Mouse (Mus musculus): ENCODE results near the gene Hes5.

The Hes5 gene

DNA sequence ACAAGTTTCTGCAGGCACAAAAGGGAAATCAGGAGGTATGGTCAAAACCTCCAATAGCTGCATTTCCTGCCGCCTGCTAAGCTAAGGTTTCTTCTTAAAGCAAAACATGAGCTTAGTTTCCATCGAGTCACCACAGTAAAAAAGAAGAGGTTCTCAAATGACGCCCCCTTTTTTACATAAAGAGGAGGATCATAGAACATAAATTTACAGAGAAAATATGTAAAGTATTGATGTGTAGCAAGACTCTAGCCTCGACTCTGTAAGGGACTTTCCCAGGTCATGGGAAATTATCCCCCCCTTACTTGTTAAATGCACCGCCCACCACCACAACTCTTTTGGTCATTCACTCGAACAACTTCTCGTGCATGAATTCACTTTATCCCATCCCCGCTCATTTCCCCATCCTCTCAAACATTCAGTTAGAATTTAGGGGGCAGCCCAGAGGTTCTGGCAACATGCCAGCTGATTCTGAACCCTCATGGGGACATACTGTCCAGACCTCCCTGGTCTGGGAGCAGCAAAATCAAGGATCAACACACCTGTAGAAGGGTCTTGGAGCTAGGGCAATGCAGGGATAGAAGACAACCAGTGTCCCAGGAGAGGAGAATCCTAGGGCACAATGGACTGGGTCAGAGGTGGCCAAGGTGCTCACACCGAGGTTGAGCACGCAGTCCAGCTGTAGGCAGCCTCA is 17.9 kb upstream of the Hes5 start:
- DNase-seq (ENCODE audit: low spot score), result no peak

DNA sequence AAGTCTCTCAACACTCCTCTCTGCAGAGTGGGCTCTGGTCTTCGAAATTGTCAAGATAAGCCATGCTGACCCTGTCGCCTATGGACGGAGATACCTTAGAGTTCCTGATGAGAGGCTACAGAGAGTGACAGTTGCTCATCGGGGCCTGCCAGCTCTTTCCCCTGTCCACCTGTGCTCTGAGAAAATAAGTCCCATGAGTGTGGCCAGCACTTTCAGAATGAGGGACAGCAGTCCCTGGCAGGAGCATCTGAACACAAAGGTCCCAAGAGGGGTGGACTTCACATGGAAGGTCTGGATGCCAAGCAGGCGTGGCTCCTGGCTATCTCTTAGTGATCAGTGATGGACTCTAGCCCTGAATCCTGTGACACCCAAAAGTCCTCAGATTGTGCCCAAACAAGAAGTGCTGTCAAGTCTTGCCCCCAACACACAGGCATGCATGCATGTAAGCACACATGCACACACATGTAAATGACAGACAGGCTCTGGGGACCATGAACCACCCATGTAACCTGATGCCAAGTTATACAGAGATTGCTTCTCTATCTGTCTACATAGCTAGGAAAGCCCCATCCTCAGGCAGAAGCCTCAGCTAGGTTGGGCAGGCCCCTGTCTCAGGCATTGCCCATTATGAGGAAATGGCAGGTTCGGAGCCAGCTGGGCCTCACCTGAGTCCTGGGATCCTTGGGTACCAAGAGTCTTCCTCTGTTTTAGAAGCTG is 17.2 kb upstream of the Hes5 start:
- DNase-seq (ENCODE audit: low spot score), result no peak

DNA sequence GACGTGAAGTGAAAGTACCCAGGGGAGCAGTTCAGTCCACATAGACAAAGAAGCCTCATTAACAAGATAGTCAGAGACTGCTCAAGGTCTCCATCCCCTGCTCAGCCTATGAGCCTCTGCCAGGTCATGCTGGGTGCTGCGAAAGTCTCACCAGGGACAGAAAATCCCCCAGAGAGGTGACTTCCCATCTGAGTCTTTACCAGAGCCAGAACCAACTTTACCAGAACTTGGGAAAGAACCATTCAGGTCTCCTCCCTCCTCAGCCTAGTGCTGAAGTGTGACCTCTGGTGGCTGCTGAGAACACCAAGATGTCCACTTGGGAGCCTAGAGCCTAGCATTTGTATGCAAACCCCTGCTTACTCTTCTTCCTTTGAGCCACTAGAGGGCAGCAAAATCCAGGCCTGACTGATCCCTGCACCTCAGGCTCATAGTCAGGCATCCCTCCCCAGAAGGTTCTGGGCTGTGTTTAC is 16.6 kb upstream of the Hes5 start:
- peak; percentile 70 for DNase-seq (ENCODE audit: low spot score)

DNA sequence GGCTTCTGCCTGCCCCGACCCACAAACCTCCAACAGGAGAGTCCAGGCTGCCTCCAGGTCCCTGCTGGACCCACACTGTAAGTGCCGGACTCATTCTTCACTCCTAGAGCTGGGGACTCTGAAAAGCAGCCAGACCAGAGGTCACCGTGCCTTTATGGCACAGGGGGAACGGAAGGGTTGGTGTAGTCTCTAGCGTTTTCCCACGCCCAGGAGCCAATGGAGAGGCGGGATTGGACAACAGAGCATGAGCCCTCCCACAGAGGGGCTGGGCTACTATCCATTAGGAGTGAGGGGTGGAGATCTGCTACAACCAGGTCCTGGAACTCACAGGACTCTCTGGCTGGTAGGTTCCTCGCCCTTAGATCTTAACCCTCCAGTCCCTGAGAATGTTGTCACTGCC is 14.4 kb upstream of the Hes5 start:
- DNase-seq (ENCODE audit: low spot score), result peak; percentile 77

DNA sequence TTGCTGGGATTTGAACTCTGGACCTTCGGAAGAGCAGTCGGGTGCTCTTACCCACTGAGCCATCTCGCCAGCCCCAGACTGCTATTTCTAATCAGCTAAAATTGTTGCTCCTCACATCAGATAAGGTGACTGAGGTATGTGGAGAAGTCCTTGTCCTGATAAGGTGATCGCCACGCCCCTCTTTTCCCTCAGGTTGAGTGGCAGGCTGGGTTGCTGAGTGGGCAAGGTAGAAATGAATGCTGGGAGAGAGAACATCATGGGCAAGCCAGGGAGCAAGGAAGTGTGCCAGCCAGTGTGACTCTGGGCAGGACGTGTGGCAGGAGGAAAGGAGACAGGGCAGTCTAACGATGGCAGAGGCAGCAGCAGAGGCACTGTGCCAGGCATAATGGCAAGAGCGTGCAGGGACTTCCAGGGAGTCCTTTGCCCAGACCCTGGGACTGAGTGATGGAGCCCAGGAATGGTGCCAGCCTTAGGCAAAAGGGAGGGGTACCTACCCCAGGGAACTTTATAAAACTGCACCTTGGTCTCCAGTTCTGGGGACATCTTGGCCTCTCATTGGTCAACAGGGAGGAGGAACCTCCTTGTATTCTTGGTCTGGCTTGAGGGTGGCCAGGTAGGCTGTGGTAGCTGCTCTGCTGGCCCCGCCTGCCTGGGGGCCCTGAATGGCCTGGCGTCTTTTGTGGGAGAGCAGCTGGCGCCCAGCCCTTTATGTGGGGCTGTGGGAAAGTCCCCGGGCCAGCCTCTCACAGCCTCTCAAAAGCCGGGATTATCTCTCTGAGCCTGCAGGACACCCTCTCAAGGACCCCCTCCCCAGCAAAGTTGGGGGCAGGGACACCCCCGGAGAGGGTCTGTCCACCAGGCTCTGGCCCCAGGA is 12.4 kb upstream of the Hes5 start:
- DNase-seq (ENCODE audit: low spot score), result no peak

DNA sequence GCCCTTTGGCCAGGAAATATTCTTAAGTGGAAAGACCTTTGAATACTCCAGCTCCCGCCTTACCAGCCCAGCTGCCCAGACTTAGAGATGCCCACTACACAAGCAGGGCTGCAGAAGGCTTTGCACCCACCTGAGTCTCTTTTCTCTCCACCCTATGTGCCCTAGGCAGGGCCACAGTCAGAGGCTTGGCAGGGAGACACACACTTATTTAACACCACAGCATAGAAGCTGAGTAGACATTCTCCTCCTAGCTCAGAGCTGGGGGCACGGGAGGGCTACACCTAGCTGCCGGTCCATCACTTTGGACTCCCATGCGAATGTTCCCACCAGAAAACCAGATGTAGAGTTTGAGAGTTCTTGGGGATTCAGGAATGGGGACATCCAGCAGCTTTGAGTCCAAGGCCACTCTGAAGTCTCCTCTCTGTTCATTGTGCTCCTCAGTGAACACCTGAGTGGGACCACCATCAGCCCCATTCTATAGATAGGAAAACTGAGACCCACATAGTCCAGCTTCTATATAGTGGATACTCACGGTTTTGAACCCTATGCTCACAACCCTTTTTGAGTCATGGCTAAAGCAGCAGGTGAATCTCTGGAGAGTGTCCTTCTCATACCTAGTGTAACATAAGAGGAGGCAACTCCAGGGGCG is 11.7 kb upstream of the Hes5 start:
- no peak for DNase-seq (ENCODE audit: low spot score)

DNA sequence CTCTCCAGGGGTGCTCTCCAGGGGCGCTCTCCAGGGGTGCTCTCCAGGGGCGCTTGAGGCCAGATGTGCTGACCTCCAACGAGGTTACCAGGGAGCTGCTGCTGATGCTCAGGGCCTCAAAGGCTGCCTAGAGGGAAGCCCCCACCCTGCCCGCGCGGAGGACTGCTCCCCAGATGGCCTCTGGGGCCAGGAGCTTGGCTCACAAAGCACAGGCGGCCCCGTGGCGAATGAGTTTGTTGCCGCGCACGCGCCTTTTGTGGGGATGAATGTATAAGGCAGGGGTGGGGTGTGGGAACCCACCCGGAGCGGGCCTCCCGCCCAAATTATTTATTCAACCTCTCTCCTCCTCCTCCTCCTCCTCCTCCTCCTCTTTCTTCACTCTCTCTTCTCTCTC is 11.1 kb upstream of the Hes5 start:
- DNase-seq (ENCODE audit: low spot score), result no peak

DNA sequence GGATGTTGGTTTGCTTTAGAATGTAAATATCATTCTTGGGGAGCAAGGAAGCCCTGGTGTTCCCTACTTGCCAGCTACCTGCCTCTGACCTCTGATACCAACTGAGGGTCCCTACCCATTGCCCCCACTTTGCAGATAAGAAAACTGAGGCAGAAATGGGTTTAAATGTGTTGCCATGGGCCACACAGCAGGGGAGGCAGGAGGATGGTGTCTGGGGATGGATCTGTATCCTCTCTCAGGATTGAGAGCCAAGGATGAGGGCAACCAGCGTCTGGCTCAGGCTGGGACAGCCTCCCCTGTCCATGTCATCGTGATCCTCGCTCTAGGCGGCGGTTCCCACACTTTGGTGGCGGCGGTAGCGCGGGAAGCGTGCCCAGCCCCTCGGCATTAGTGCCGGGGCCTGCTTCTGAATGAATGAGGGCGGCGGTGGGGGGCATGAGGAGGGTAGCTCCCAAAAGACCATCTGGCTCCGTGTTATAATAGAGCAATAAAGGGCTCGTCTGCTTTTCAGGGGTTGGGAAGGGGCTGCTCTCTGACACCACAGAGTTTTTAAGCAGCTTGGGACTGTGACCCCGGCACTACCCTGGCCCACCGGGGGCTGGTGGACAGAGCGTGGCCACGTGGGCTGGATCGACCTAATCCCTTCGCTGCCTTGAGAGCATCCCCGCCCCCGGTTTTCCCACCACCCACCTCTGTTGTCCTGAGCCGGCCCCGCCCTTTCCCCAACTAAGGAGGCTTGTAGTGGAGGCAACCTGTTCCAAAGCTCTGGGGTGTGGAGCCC is 8.1 kb upstream of the Hes5 start:
- no peak for DNase-seq (ENCODE audit: low spot score)

DNA sequence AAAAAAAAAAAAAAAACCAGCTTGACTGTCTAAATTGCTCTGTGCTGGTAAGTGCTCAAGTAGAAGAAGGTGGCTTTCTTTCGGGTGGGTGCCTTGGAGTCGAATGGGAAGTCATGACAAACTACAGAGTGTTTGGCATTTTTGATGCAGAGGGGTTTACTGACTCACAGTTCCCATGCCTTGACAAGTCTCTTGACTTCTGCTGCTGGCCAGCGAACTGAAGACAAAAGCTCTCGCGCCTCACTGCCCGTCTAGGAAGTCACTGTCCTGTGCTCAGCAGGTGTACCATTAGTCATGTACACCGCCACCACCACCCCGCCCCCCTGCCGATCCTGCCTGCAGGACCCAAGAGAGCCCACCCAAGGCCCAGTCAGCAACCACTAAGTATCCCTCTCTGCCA is 4.1 kb upstream of the Hes5 start:
- DNase-seq (ENCODE audit: low spot score), result no peak

DNA sequence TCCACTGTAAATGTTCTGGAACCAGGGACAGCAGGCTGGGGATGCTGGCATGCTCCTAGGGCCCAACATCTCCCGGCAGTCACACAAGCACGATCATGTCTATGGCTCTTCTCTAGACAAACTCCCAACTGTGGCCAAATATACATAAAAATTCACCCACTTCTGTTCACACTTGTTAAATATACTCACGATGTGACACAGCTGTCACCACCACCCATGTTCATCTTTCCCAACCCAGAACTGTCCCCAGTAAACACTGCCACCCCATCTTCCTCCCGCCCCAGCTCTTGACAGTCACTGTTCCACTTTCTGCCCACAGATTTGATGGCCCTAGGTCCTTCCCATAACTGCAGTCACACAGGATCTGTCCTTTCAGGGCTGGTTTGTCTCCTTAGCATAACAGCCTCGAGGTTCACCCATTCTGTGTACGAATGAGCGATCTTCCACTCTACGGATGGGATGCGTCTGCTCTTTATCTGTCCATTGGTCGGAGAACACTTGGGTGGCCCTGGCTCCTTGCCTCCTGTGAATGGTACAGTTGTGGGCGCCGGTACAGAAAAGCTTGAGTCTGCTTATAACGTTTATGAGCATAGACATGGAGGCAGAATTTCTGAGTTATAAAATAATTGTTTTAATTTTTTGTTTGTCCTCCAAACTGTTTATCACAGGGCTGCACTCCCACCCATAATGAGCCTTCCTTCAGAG is 3.3 kb upstream of the Hes5 start:
- DNase-seq (ENCODE audit: low spot score), result no peak

DNA sequence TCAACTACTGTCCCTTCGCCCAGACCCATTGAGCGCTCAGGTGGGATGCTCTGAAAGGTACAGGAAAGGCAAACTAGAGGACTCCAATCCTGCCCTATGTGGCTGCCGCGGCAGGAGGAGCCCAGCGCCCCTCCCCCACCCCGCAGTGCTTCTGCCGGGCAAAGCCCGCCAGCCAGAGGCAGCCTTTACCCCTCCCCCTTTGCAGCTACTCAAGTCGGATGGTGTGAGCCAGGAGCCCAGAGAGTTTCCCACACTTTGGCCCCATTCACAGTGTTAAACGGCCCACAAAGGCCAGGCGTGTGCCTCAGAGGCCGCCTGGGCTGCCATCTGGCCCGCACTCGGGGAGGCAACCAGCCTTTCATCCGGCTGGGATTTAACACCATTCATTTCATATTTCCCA is 2.6 kb upstream of the Hes5 start:
- no peak for DNase-seq (ENCODE audit: low spot score)

DNA sequence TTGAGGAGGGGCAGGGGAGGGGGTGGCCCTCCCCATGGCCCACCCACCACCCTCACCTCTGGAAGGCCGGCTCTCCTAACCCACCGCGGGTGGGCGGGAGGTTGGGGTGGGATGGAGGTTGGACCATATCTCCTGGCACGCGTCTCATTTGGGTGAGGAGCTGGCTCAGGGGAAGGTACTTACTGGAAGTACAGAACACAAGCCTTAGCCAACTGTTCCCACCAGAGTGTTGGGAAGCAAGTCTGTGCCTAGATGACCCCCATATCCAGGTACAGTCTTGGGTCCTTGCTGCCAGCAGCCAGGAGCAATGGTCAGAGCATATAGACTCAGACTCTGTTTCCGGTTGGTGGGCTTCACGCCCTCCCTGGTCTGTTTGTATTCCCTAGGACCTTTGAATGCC is 2.1 kb upstream of the Hes5 start:
- DNase-seq (ENCODE audit: low spot score), result no peak

DNA sequence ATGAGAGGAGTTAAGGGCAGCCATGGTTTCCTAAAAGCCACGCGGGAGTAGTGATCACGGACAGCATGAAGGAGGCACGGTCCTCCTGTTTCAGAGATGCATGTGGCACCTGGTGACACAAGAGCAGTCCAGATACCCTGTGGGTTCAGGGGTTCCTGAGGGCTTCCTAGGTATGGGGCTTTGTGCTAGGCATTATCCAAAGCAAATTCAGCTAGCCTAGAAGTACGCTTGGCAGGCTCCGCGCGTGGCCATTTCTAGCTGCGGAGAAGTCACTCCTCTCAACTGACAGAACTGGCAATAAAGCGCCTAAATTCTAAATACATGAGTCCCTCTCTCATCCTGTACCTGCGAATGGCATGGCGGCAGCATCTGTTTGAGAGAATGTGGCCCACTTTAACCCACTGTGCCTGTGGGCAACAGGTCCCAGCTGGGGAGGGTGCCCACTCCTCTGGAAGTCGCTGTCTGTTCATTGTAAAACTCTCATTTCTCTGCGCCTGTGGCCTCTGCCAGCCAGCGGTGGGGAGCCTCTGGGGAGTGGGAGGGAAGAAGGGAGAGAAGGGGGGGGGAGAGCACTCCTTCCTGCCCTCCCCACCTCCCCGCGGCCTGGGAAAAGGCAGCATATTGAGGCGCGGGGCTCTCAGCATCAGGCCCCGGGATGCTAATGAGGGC is 568 bp upstream of the Hes5 start:
- DNase-seq (ENCODE audit: low spot score), result no peak

DNA sequence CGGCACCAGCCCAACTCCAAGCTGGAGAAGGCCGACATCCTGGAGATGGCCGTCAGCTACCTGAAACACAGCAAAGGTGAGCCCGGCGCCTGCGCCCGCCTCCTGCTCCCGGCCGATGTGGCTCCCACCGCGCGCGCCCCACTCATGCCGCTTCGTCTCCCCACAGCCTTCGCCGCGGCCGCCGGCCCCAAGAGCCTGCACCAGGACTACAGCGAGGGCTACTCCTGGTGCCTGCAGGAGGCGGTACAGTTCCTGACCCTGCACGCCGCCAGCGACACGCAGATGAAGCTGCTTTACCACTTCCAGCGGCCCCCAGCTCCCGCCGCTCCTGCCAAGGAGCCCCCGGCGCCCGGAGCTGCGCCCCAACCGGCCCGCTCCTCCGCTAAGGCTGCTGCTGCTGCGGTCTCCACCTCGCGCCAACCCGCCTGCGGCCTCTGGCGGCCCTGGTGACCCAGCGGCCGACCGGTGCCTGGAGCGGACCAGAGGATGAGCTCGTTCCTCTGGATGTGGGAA is 559 bp downstream of the Hes5 start:
- no peak for DNase-seq (ENCODE audit: low spot score)

DNA sequence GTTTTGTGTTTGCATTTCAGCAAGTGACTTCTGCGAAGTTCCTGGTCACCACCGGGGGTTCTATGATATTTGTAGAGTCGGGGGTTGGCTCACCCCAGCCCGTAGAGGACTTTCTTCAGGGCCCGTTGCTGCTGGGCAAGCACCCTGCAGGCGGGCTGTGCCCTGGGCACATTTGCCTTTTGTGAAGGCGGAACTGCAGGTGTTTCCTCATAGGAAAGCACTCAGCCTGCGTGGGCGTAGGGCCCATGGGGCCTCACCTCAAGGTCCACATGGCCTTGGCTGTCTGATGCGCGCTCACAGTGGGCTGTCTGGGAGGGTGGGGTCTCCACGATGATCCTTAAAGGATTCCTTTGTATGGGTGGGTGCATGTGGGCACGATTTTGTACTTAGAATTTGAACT is 1.2 kb downstream of the Hes5 start:
- no peak for DNase-seq (ENCODE audit: low spot score)

DNA sequence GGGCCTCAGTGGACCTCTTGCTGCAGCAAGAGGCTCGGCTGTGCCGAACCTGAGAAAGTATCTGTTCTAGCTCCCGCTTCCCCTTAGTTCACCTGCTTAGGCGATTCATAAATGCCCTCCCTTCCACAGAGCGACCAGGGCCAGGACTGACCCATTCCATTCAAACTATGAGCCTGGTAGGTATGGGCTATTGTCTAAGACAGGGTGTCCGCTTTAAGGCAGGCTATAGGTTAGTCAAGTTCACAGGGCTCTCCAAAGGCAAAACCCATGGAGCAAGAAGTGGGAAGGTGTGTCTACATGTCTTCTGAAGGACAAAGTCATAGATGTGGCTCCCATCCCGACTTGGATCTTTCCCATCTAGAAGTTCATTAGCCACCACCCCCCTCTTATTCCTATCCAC is 2.0 kb downstream of the Hes5 start:
- no peak for DNase-seq (ENCODE audit: low spot score)

DNA sequence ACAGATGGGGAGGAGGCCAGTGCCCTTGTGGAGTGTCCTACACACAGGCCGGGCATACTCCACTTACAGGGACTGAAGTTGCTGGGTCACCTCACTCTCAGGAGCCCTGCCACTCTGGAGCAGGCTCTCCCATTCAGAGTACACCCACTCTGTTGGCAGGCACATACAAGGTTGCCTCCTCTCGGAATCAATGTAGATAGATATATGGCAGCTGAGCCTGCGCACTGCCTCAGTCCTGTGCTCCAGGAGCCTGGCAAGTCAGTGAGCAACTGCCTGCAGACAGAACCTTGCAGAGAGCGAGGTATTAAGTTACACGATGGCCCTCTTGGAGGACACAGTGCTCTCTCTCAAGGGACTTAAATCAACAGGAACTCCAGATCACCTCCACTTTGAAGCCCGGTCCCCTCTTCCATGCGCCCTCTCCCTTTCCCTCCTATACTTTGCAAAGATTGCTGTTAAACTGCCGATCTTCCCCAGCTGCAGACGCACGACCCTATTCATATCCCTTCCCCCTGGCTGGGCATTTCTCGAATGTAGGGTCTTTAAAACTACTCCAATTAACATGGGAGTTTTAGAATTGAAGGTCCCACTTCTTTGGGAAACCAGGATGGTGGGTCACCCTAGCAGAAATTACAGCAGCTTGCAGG is 2.6 kb downstream of the Hes5 start:
- DNase-seq (ENCODE audit: low spot score), result no peak

DNA sequence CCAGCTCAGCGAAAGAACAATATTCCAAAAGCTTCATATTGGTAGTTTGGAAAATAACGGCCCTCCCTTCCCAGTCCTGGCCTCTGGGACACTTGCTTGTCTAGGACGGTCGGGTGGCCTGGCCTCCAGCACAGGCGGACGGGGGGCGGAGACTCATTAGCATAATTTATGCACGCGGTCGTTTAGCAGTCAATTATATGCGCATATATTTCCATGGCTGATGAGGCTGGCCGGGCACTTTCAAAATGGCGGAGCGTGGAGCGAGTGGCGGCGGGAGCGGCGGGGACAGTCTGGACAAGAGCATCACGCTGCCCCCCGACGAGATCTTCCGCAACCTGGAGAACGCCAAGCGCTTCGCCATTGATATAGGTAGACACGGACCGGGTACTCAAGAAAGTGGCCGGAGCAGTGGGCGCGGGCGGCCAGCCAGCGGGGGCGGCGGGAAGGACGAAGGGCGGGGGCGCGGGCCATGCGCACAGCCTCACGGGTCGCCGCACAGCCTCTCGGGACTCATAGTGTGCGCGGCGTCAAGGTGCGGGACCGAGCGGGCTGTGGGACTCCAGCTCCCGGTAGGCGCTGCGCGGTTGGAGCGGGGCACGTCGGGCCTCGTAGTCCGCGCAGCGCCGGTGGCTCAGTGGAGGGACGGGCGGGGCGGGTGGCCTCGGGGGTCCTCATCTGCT is 3.3 kb downstream of the Hes5 start, which contains the start of gene Pank4:
Pank4 (plus strand) TSS at position 223 of the 680 bp plus-strand sequence.
- peak; percentile 83 for DNase-seq (ENCODE audit: low spot score)

Measured in ovary, adult 18-20 months (tissue).